Mouse (Mus musculus): ENCODE measurements around the gene Sp2.

GRCm38 (mm10) chr11:96979329-96979728 lies 3.4 kb downstream of the Sp2 start:
- TF ChIP-seq CTCF (IDR thresholded peaks at IDR 0.05; ENCODE audit: insufficient read depth, low read length) (no peak), POLR2A (IDR thresholded peaks at IDR 0.05; ENCODE audit: borderline replicate concordance, extremely low read depth, low read depth, low read length) (no peak)
